In genomic region chr6:146207204-146207959, GRCm38 (mm10) we compare ENCODE assay signal across 13 mouse cellular contexts.
A peak's percentile ranks its signal among the peaks of the same experiment; 100 is the strongest.
DNase-seq lines count a peak whose midpoint lies in the region; ATAC-seq lines count a peak whose summit lies in the region.
"Had no signal": no experiment of that assay in that cellular context is flagged by ENCODE, and none has a peak within 500 bp of the region (broad histone marks: within the 10 kb centered on the region; RNA-seq: fewer than 3 reads in every experiment).

No protein-coding gene starts in this region.

- ATAC-seq in lung, embryonic 16.5 days (ENCODE audit: low read depth) = peak; percentile 26; the same call in 1 of the 2 replicates
- 0 out of 2 replicates have a peak, but pooled peaks have one; percentile 40 for ATAC-seq in kidney, embryonic 15.5 days (replicated peaks; ENCODE audit: low FRiP score)
- ATAC-seq in stomach, embryonic 15.5 days (ENCODE audit: insufficient read depth, low FRiP score, low read depth) = no peak
- no peak for ATAC-seq in forebrain, embryonic 12.5 days (ENCODE audit: low FRiP score)
- ATAC-seq: liver, embryonic 12.5 days had no signal

- H3K4me3 ChIP-seq in lung, embryonic 16.5 days (ENCODE audit: low read length) = no peak overlapping the region
- H3K4me3 ChIP-seq in heart, embryonic 10.5 days = no peak overlapping the region
- H3K4me3 ChIP-seq in kidney, embryonic 15.5 days (replicated peaks) = no peak overlapping the region
- H3K4me3 ChIP-seq in stomach, embryonic 15.5 days (replicated peaks) = no peak overlapping the region
- no peak overlapping the region for H3K4me3 ChIP-seq in forebrain, embryonic 12.5 days (replicated peaks)
- H3K4me3 ChIP-seq: liver, embryonic 12.5 days; midbrain, embryonic 12.5 days; neural tube, embryonic 12.5 days had no signal

- no peaks in the 10 kb centered on the region for H3K9me3 ChIP-seq in lung, embryonic 16.5 days (ENCODE audit: control insufficient read depth, low read length)
- no peaks in the 10 kb centered on the region for H3K9me3 ChIP-seq in heart, embryonic 10.5 days
- no peaks in the 10 kb centered on the region for H3K9me3 ChIP-seq in kidney, embryonic 15.5 days (replicated peaks)
- no peaks in the 10 kb centered on the region for H3K9me3 ChIP-seq in stomach, embryonic 15.5 days
- no peaks in the 10 kb centered on the region for H3K9me3 ChIP-seq in forebrain, embryonic 12.5 days
- H3K9me3 ChIP-seq: liver, embryonic 12.5 days; midbrain, embryonic 12.5 days; neural tube, embryonic 12.5 days had no signal

- no peak for DNase-seq in lung, postnatal 36 days
- no peak for DNase-seq in heart, embryonic 10.5 days (ENCODE audit: low spot score)
- no peak for DNase-seq in embryo, embryonic 10 days (ENCODE audit: low spot score)
- DNase-seq: cerebellum, adult 2 months; gastrocnemius, postnatal 36 days; thymus, postnatal 25 days had no signal

- 70% methylated on average over 10 of the region's 10 CpGs for WGBS in lung, embryonic 16.5 days
- 68% methylated on average over 10 of the region's 10 CpGs for WGBS in heart, embryonic 10.5 days
- 67% methylated on average over 10 of the region's 10 CpGs for WGBS in kidney, embryonic 15.5 days
- 77% methylated on average over 10 of the region's 10 CpGs for WGBS in stomach, embryonic 15.5 days
- 87% methylated on average over 10 of the region's 10 CpGs for WGBS in forebrain, embryonic 12.5 days

- no peaks in the 10 kb centered on the region for H3K27me3 ChIP-seq in lung, embryonic 16.5 days (ENCODE audit: control insufficient read depth, insufficient read depth, low read depth, low read length)
- no peaks in the 10 kb centered on the region for H3K27me3 ChIP-seq in heart, embryonic 10.5 days (ENCODE audit: insufficient read depth, poor library complexity, severe bottlenecking)
- H3K27me3 ChIP-seq in kidney, embryonic 15.5 days = no peaks in the 10 kb centered on the region
- no peaks in the 10 kb centered on the region for H3K27me3 ChIP-seq in stomach, embryonic 15.5 days (replicated peaks)
- H3K27me3 ChIP-seq in forebrain, embryonic 12.5 days = no peaks in the 10 kb centered on the region
- H3K27me3 ChIP-seq: liver, embryonic 12.5 days; midbrain, embryonic 12.5 days; neural tube, embryonic 12.5 days had no signal

- H3K9ac ChIP-seq in lung, embryonic 16.5 days (ENCODE audit: low read length) = no peak overlapping the region
- no peak overlapping the region for H3K9ac ChIP-seq in kidney, embryonic 15.5 days
- no peak overlapping the region for H3K9ac ChIP-seq in stomach, embryonic 15.5 days
- no peak overlapping the region for H3K9ac ChIP-seq in forebrain, embryonic 12.5 days
- H3K9ac ChIP-seq: liver, embryonic 12.5 days; midbrain, embryonic 12.5 days; neural tube, embryonic 12.5 days had no signal

- no peaks in the 10 kb centered on the region for H3K36me3 ChIP-seq in lung, embryonic 16.5 days (ENCODE audit: control insufficient read depth, insufficient read depth, low read length)
- H3K36me3 ChIP-seq in heart, embryonic 10.5 days = no peaks in the 10 kb centered on the region
- no peaks in the 10 kb centered on the region for H3K36me3 ChIP-seq in kidney, embryonic 15.5 days
- no peaks in the 10 kb centered on the region for H3K36me3 ChIP-seq in stomach, embryonic 15.5 days
- no peaks in the 10 kb centered on the region for H3K36me3 ChIP-seq in forebrain, embryonic 12.5 days (replicated peaks)
- H3K36me3 ChIP-seq: liver, embryonic 12.5 days; midbrain, embryonic 12.5 days; neural tube, embryonic 12.5 days had no signal

- H3K4me2 ChIP-seq in lung, embryonic 16.5 days (ENCODE audit: low read depth, low read length) = no peak overlapping the region
- no peak overlapping the region for H3K4me2 ChIP-seq in kidney, embryonic 15.5 days
- H3K4me2 ChIP-seq in stomach, embryonic 15.5 days = no peak overlapping the region
- no peak overlapping the region for H3K4me2 ChIP-seq in forebrain, embryonic 12.5 days
- H3K4me2 ChIP-seq: liver, embryonic 12.5 days; midbrain, embryonic 12.5 days; neural tube, embryonic 12.5 days had no signal

- no peaks in the 10 kb centered on the region for H3K4me1 ChIP-seq in lung, embryonic 16.5 days (replicated peaks; ENCODE audit: control insufficient read depth, insufficient read depth, low read length)
- peaks cover 16% of the 10 kb centered on the region for H3K4me1 ChIP-seq in heart, embryonic 10.5 days
- H3K4me1 ChIP-seq in kidney, embryonic 15.5 days = 0 out of 2 replicates have a peak, but pooled peaks cover 3% of the 10 kb centered on the region
- no peaks in the 10 kb centered on the region for H3K4me1 ChIP-seq in stomach, embryonic 15.5 days
- H3K4me1 ChIP-seq in forebrain, embryonic 12.5 days = no peaks in the 10 kb centered on the region
- H3K4me1 ChIP-seq: midbrain, embryonic 12.5 days; neural tube, embryonic 12.5 days had no signal

- no peak overlapping the region for H3K27ac ChIP-seq in lung, embryonic 16.5 days (ENCODE audit: low read length)
- H3K27ac ChIP-seq in heart, embryonic 10.5 days = peak overlapping the region; percentile 6; the same call in 1 of the 2 replicates
- H3K27ac ChIP-seq in kidney, embryonic 15.5 days = peak overlapping the region; percentile 41; the same call in 1 of the 2 replicates
- H3K27ac ChIP-seq in stomach, embryonic 15.5 days = peak overlapping the region; percentile 40; the same call in 1 of the 2 replicates
- H3K27ac ChIP-seq in forebrain, embryonic 12.5 days = no peak overlapping the region
- H3K27ac ChIP-seq: liver, embryonic 12.5 days; midbrain, embryonic 12.5 days; neural tube, embryonic 12.5 days had no signal

Comparison
In these comparisons a context has a peak if more than half of its experiments do, and no peak if none do; other contexts are left out.
1. ATAC-seq: peak in lung, embryonic 16.5 days (single experiment) and kidney, embryonic 15.5 days (single experiment); none in stomach, embryonic 15.5 days (single experiment) and forebrain, embryonic 12.5 days (single experiment).
2. H3K27ac ChIP-seq: peak in heart, embryonic 10.5 days (single experiment), kidney, embryonic 15.5 days (single experiment) and stomach, embryonic 15.5 days (single experiment); none in lung, embryonic 16.5 days (single experiment) and forebrain, embryonic 12.5 days (single experiment).